Mouse (Mus musculus): ENCODE measurements around the gene Mapk10. TPM values are rescaled to one million over a fixed set of nuclear protein-coding genes. Genes with fewer than 3 reads are reported as not detected.

Gene Mapk10
- polyA plus RNA-seq, 1 experiment, result not detected

GRCm38 (mm10) chr5:102904066-102904465 lies 307.1 kb downstream of the Mapk10 start:
- no peaks in the 10 kb centered on the region for H3K36me3 ChIP-seq (ENCODE audit: control insufficient read depth, insufficient read depth, low read length, poor library complexity, severe bottlenecking)
- TF ChIP-seq POLR2A (IDR thresholded peaks at IDR 0.05; ENCODE audit: insufficient read depth, low read length) (no peak), CTCF (IDR thresholded peaks at IDR 0.05; ENCODE audit: low read depth, low read length) (no peak)
- H3K9ac ChIP-seq (ENCODE audit: low read depth, poor library complexity, severe bottlenecking), result no peak overlapping the region
- no peaks in the 10 kb centered on the region for H3K9me3 ChIP-seq (replicated peaks; ENCODE audit: control insufficient read depth, insufficient read depth, low read length, poor library complexity, severe bottlenecking)
- no peak overlapping the region for H3K4me3 ChIP-seq (ENCODE audit: low read depth, low read length)
- H3K27ac ChIP-seq (ENCODE audit: insufficient read depth, low read length), result no peak overlapping the region
- H3K4me1 ChIP-seq (ENCODE audit: control insufficient read depth, insufficient read depth, low read length), result peaks cover 6% of the 10 kb centered on the region
- H3K27me3 ChIP-seq (ENCODE audit: control insufficient read depth, insufficient read depth, low read length, poor library complexity, severe bottlenecking), result no peaks in the 10 kb centered on the region

GRCm38 (mm10) chr5:102903487-102903886 lies 307.6 kb downstream of the Mapk10 start:
- no peaks in the 10 kb centered on the region for H3K36me3 ChIP-seq (ENCODE audit: control insufficient read depth, insufficient read depth, low read length, poor library complexity, severe bottlenecking)
- H3K9me3 ChIP-seq (replicated peaks; ENCODE audit: control insufficient read depth, insufficient read depth, low read length, poor library complexity, severe bottlenecking), result no peaks in the 10 kb centered on the region
- peaks cover 6% of the 10 kb centered on the region for H3K4me1 ChIP-seq (ENCODE audit: control insufficient read depth, insufficient read depth, low read length)
- no peak overlapping the region for H3K9ac ChIP-seq (ENCODE audit: low read depth, poor library complexity, severe bottlenecking)
- TF ChIP-seq CTCF (IDR thresholded peaks at IDR 0.05; ENCODE audit: low read depth, low read length), result no peak
- no peak for TF ChIP-seq EP300 (IDR thresholded peaks at IDR 0.05; ENCODE audit: insufficient read depth, low read depth, low read length)
- TF ChIP-seq POLR2A (IDR thresholded peaks at IDR 0.05; ENCODE audit: insufficient read depth, low read length), result no peak
- H3K4me3 ChIP-seq (ENCODE audit: low read depth, low read length), result no peak overlapping the region
- H3K27me3 ChIP-seq (ENCODE audit: control insufficient read depth, insufficient read depth, low read length, poor library complexity, severe bottlenecking), result no peaks in the 10 kb centered on the region
- H3K27ac ChIP-seq (ENCODE audit: insufficient read depth, low read length), result no peak overlapping the region

- no peaks in the 10 kb centered on the region for H3K36me3 ChIP-seq (ENCODE audit: control insufficient read depth, insufficient read depth, low read length, poor library complexity, severe bottlenecking)
- no peaks in the 10 kb centered on the region for H3K9me3 ChIP-seq (replicated peaks; ENCODE audit: control insufficient read depth, insufficient read depth, low read length, poor library complexity, severe bottlenecking)
- H3K27me3 ChIP-seq (ENCODE audit: control insufficient read depth, insufficient read depth, low read length, poor library complexity, severe bottlenecking), result no peaks in the 10 kb centered on the region
- H3K4me3 ChIP-seq (ENCODE audit: low read depth, low read length), result no peak overlapping the region
- H3K9ac ChIP-seq (ENCODE audit: low read depth, poor library complexity, severe bottlenecking), result no peak overlapping the region
- no peak overlapping the region for H3K27ac ChIP-seq (ENCODE audit: insufficient read depth, low read length)
- peaks cover 3% of the 10 kb centered on the region for H3K4me1 ChIP-seq (ENCODE audit: control insufficient read depth, insufficient read depth, low read length)
- no peak for TF ChIP-seq EP300 (IDR thresholded peaks at IDR 0.05; ENCODE audit: insufficient read depth, low read depth, low read length)
- TF ChIP-seq POLR2A (IDR thresholded peaks at IDR 0.05; ENCODE audit: insufficient read depth, low read length), result no peak
- no peak for TF ChIP-seq CTCF (IDR thresholded peaks at IDR 0.05; ENCODE audit: low read depth, low read length)
Observed at GRCm38 (mm10) chr5:102901176-102901575, 310.0 kb downstream of the Mapk10 start.

- Histone ChIP-seq H3K27ac (ENCODE audit: insufficient read depth, low read length) (no peak overlapping the region), H3K4me3 (ENCODE audit: low read depth, low read length) (no peak overlapping the region), H3K9ac (ENCODE audit: low read depth, poor library complexity, severe bottlenecking) (no peak overlapping the region), H3K4me1 (ENCODE audit: control insufficient read depth, insufficient read depth, low read length) (no peaks in the 10 kb centered on the region), H3K27me3 (ENCODE audit: control insufficient read depth, insufficient read depth, low read length, poor library complexity, severe bottlenecking) (no peaks in the 10 kb centered on the region), H3K36me3 (ENCODE audit: control insufficient read depth, insufficient read depth, low read length, poor library complexity, severe bottlenecking) (no peaks in the 10 kb centered on the region), H3K9me3 (replicated peaks; ENCODE audit: control insufficient read depth, insufficient read depth, low read length, poor library complexity, severe bottlenecking) (no peaks in the 10 kb centered on the region)
- TF ChIP-seq EP300 (IDR thresholded peaks at IDR 0.05; ENCODE audit: insufficient read depth, low read depth, low read length), result no peak
- no peak for TF ChIP-seq POLR2A (IDR thresholded peaks at IDR 0.05; ENCODE audit: insufficient read depth, low read length)
- TF ChIP-seq CTCF (IDR thresholded peaks at IDR 0.05; ENCODE audit: low read depth, low read length), result no peak
Observed at GRCm38 (mm10) chr5:102899680-102900215, 311.4 kb downstream of the Mapk10 start.

GRCm38 (mm10) chr5:102898301-102898700 lies 312.8 kb downstream of the Mapk10 start:
- no peak for TF ChIP-seq CTCF (IDR thresholded peaks at IDR 0.05; ENCODE audit: low read depth, low read length)
- no peak for TF ChIP-seq EP300 (IDR thresholded peaks at IDR 0.05; ENCODE audit: insufficient read depth, low read depth, low read length)
- no peak for TF ChIP-seq POLR2A (IDR thresholded peaks at IDR 0.05; ENCODE audit: insufficient read depth, low read length)
- Histone ChIP-seq H3K36me3 (ENCODE audit: control insufficient read depth, insufficient read depth, low read length, poor library complexity, severe bottlenecking) (no peaks in the 10 kb centered on the region), H3K27ac (ENCODE audit: insufficient read depth, low read length) (no peak overlapping the region), H3K9ac (ENCODE audit: low read depth, poor library complexity, severe bottlenecking) (no peak overlapping the region), H3K4me1 (ENCODE audit: control insufficient read depth, insufficient read depth, low read length) (no peaks in the 10 kb centered on the region), H3K9me3 (replicated peaks; ENCODE audit: control insufficient read depth, insufficient read depth, low read length, poor library complexity, severe bottlenecking) (no peaks in the 10 kb centered on the region), H3K27me3 (ENCODE audit: control insufficient read depth, insufficient read depth, low read length, poor library complexity, severe bottlenecking) (no peaks in the 10 kb centered on the region), H3K4me3 (ENCODE audit: low read depth, low read length) (no peak overlapping the region)

GRCm38 (mm10) chr5:102892226-102892625 lies 318.9 kb downstream of the Mapk10 start:
- TF ChIP-seq EP300 (IDR thresholded peaks at IDR 0.05; ENCODE audit: insufficient read depth, low read depth, low read length) (no peak), POLR2A (IDR thresholded peaks at IDR 0.05; ENCODE audit: insufficient read depth, low read length) (no peak), CTCF (IDR thresholded peaks at IDR 0.05; ENCODE audit: low read depth, low read length) (no peak)
- Histone ChIP-seq H3K9ac (ENCODE audit: low read depth, poor library complexity, severe bottlenecking) (no peak overlapping the region), H3K4me3 (ENCODE audit: low read depth, low read length) (no peak overlapping the region), H3K9me3 (replicated peaks; ENCODE audit: control insufficient read depth, insufficient read depth, low read length, poor library complexity, severe bottlenecking) (no peaks in the 10 kb centered on the region), H3K36me3 (ENCODE audit: control insufficient read depth, insufficient read depth, low read length, poor library complexity, severe bottlenecking) (no peaks in the 10 kb centered on the region), H3K4me1 (ENCODE audit: control insufficient read depth, insufficient read depth, low read length) (no peaks in the 10 kb centered on the region), H3K27me3 (ENCODE audit: control insufficient read depth, insufficient read depth, low read length, poor library complexity, severe bottlenecking) (no peaks in the 10 kb centered on the region), H3K27ac (ENCODE audit: insufficient read depth, low read length) (no peak overlapping the region)
